14 mouse cellular contexts compared by ENCODE assay signal in the genomic region with DNA sequence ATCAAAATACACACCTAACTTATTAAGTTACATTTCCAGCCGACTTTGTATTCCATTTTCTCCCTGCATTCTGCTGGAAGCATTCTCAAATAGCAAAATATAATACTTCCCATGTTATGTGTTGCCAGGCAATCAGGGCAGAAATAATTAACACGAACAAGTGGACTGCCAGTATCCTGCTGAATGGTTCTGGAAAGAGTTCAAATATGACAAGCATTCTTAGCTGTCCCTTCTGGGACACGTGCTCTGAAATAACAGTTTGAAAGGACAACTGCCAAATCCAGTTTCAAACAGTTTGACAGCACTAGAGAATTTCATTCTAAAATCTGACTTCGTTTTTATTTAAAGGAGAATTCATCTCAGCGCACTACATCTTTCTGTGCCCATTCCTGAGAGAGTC.
DNase-seq lines count a peak whose midpoint lies in the region; ATAC-seq and TF ChIP-seq lines count a peak whose summit lies in the region.
"Had no signal": no experiment of that assay in that cellular context is flagged by ENCODE, and none has a peak within 500 bp of the region (broad histone marks: within the 10 kb centered on the region; RNA-seq: fewer than 3 reads in every experiment).

No protein-coding gene starts in this region.

- no peak overlapping the region for H3K4me3 ChIP-seq in embryonic facial prominence, embryonic 14.5 days (ENCODE audit: low read depth, low read length)
- no peak overlapping the region for H3K4me3 ChIP-seq in embryonic facial prominence, embryonic 10.5 days
- H3K4me3 ChIP-seq in hindbrain, embryonic 16.5 days (ENCODE audit: low read length), result no peak overlapping the region
- no peak overlapping the region for H3K4me3 ChIP-seq in hindbrain, embryonic 12.5 days
- H3K4me3 ChIP-seq in midbrain, postnatal 0 days (ENCODE audit: low read depth, low read length), result no peak overlapping the region
- no peak overlapping the region for H3K4me3 ChIP-seq in midbrain, embryonic 13.5 days (replicated peaks)
- H3K4me3 ChIP-seq: hindbrain, embryonic 13.5 days; limb, embryonic 12.5 days had no signal

- WGBS in embryonic facial prominence, embryonic 14.5 days, result 46% methylated on average over 5 of the region's 5 CpGs
- WGBS in embryonic facial prominence, embryonic 10.5 days, result 79% methylated on average over 5 of the region's 5 CpGs
- WGBS in hindbrain, embryonic 16.5 days, result 54% methylated on average over 5 of the region's 5 CpGs
- 74% methylated on average over 5 of the region's 5 CpGs for WGBS in hindbrain, embryonic 12.5 days
- 55% methylated on average over 5 of the region's 5 CpGs for WGBS in midbrain, postnatal 0 days
- 78% methylated on average over 5 of the region's 5 CpGs for WGBS in midbrain, embryonic 13.5 days

- no peak for ATAC-seq in embryonic facial prominence, embryonic 14.5 days (ENCODE audit: low read depth)
- ATAC-seq in hindbrain, embryonic 16.5 days, result peak; percentile 63; the same call in 1 of the 2 replicates
- no peak for ATAC-seq in hindbrain, embryonic 12.5 days (ENCODE audit: low FRiP score)
- no peak for ATAC-seq in midbrain, postnatal 0 days (ENCODE audit: low FRiP score)
- ATAC-seq in midbrain, embryonic 13.5 days, result no peak

- H3K27ac ChIP-seq in embryonic facial prominence, embryonic 14.5 days (replicated peaks; ENCODE audit: low read depth, low read length), result no peak overlapping the region
- no peak overlapping the region for H3K27ac ChIP-seq in embryonic facial prominence, embryonic 10.5 days (replicated peaks)
- no peak overlapping the region for H3K27ac ChIP-seq in hindbrain, embryonic 16.5 days (ENCODE audit: low read depth, low read length)
- no peak overlapping the region for H3K27ac ChIP-seq in hindbrain, embryonic 12.5 days
- H3K27ac ChIP-seq in midbrain, postnatal 0 days (ENCODE audit: low read depth, low read length), result no peak overlapping the region
- H3K27ac ChIP-seq in midbrain, embryonic 13.5 days, result no peak overlapping the region
- H3K27ac ChIP-seq: hindbrain, embryonic 13.5 days; limb, embryonic 12.5 days had no signal

- H3K4me2 ChIP-seq in embryonic facial prominence, embryonic 14.5 days (ENCODE audit: low read depth, low read length), result no peak overlapping the region
- no peak overlapping the region for H3K4me2 ChIP-seq in hindbrain, embryonic 16.5 days (ENCODE audit: low read length)
- no peak overlapping the region for H3K4me2 ChIP-seq in hindbrain, embryonic 12.5 days (replicated peaks)
- no peak overlapping the region for H3K4me2 ChIP-seq in midbrain, postnatal 0 days (ENCODE audit: low read depth, low read length, poor library complexity, severe bottlenecking)
- H3K4me2 ChIP-seq in midbrain, embryonic 13.5 days (replicated peaks), result no peak overlapping the region
- H3K4me2 ChIP-seq: hindbrain, embryonic 13.5 days; limb, embryonic 12.5 days had no signal

- DNase-seq in embryonic facial prominence, embryonic 14.5 days (ENCODE audit: low spot score), result peak; percentile 56
- no peak for DNase-seq in embryonic facial prominence, embryonic 10.5 days (ENCODE audit: low spot score)
- peak; percentile 68 for DNase-seq in midbrain, postnatal 0 days (ENCODE audit: low spot score)
- DNase-seq in right cerebral cortex, postnatal 14 days, result no peak
- no peak for DNase-seq in adrenal gland, adult (ENCODE audit: inconsistent age in 2 of 2, low spot score in 1 of 2)
- DNase-seq: adrenal gland, postnatal 25 days; cerebellum, adult 11 months; lung, adult 18-20 months; spleen, adult 18-20 months had no signal

- H3K4me1 ChIP-seq in embryonic facial prominence, embryonic 14.5 days (ENCODE audit: control insufficient read depth, insufficient read depth, low read length), result no peaks in the 10 kb centered on the region; the same call in 1 of the 2 replicates
- no peaks in the 10 kb centered on the region for H3K4me1 ChIP-seq in embryonic facial prominence, embryonic 10.5 days
- H3K4me1 ChIP-seq in hindbrain, embryonic 16.5 days (ENCODE audit: control insufficient read depth, insufficient read depth, low read depth, low read length), result no peaks in the 10 kb centered on the region
- H3K4me1 ChIP-seq in hindbrain, embryonic 12.5 days, result no peaks in the 10 kb centered on the region
- H3K4me1 ChIP-seq in midbrain, postnatal 0 days (ENCODE audit: insufficient read depth, low read length), result no peaks in the 10 kb centered on the region
- no peaks in the 10 kb centered on the region for H3K4me1 ChIP-seq in midbrain, embryonic 13.5 days (replicated peaks)

- no peak for TF ChIP-seq CTCF in midbrain, postnatal 0 days (IDR thresholded peaks at IDR 0.05)

- H3K27me3 ChIP-seq in embryonic facial prominence, embryonic 14.5 days (replicated peaks; ENCODE audit: control insufficient read depth, insufficient read depth, low read length), result no peaks in the 10 kb centered on the region
- H3K27me3 ChIP-seq in embryonic facial prominence, embryonic 10.5 days (replicated peaks; ENCODE audit: low read depth, poor library complexity, severe bottlenecking), result no peaks in the 10 kb centered on the region
- H3K27me3 ChIP-seq in hindbrain, embryonic 16.5 days (replicated peaks; ENCODE audit: control insufficient read depth, insufficient read depth, low read length), result no peaks in the 10 kb centered on the region
- no peaks in the 10 kb centered on the region for H3K27me3 ChIP-seq in hindbrain, embryonic 12.5 days
- no peaks in the 10 kb centered on the region for H3K27me3 ChIP-seq in midbrain, postnatal 0 days (ENCODE audit: insufficient read depth, low read length)
- H3K27me3 ChIP-seq in midbrain, embryonic 13.5 days, result no peaks in the 10 kb centered on the region
- H3K27me3 ChIP-seq: hindbrain, embryonic 13.5 days; limb, embryonic 12.5 days had no signal

- H3K9ac ChIP-seq in embryonic facial prominence, embryonic 14.5 days (ENCODE audit: low read depth, low read length), result no peak overlapping the region
- no peak overlapping the region for H3K9ac ChIP-seq in hindbrain, embryonic 16.5 days (ENCODE audit: low read depth, low read length)
- H3K9ac ChIP-seq in hindbrain, embryonic 12.5 days, result no peak overlapping the region
- H3K9ac ChIP-seq in midbrain, postnatal 0 days (replicated peaks; ENCODE audit: low read length, poor library complexity, severe bottlenecking), result no peak overlapping the region
- no peak overlapping the region for H3K9ac ChIP-seq in midbrain, embryonic 13.5 days (replicated peaks)
- H3K9ac ChIP-seq: hindbrain, embryonic 13.5 days; limb, embryonic 12.5 days had no signal

- no peaks in the 10 kb centered on the region for H3K9me3 ChIP-seq in embryonic facial prominence, embryonic 14.5 days (ENCODE audit: control insufficient read depth, low read length)
- H3K9me3 ChIP-seq in embryonic facial prominence, embryonic 10.5 days, result no peaks in the 10 kb centered on the region
- no peaks in the 10 kb centered on the region for H3K9me3 ChIP-seq in hindbrain, embryonic 16.5 days (ENCODE audit: control insufficient read depth, low read length)
- H3K9me3 ChIP-seq in hindbrain, embryonic 12.5 days (replicated peaks), result no peaks in the 10 kb centered on the region
- H3K9me3 ChIP-seq in midbrain, postnatal 0 days (ENCODE audit: low read length), result no peaks in the 10 kb centered on the region
- no peaks in the 10 kb centered on the region for H3K9me3 ChIP-seq in midbrain, embryonic 13.5 days
- H3K9me3 ChIP-seq: hindbrain, embryonic 13.5 days; limb, embryonic 12.5 days had no signal

- no peaks in the 10 kb centered on the region for H3K36me3 ChIP-seq in embryonic facial prominence, embryonic 14.5 days (ENCODE audit: control insufficient read depth, insufficient read depth, low read length)
- no peaks in the 10 kb centered on the region for H3K36me3 ChIP-seq in embryonic facial prominence, embryonic 10.5 days (replicated peaks)
- no peaks in the 10 kb centered on the region for H3K36me3 ChIP-seq in hindbrain, embryonic 16.5 days (ENCODE audit: control insufficient read depth, insufficient read depth, low read length)
- no peaks in the 10 kb centered on the region for H3K36me3 ChIP-seq in hindbrain, embryonic 12.5 days
- no peaks in the 10 kb centered on the region for H3K36me3 ChIP-seq in midbrain, postnatal 0 days (ENCODE audit: insufficient read depth, low read length)
- H3K36me3 ChIP-seq in midbrain, embryonic 13.5 days, result no peaks in the 10 kb centered on the region
- H3K36me3 ChIP-seq: hindbrain, embryonic 13.5 days; limb, embryonic 12.5 days had no signal

Comparison
In these comparisons a context has a peak if more than half of its experiments do, and no peak if none do; other contexts are left out.
1. DNase-seq: peak in embryonic facial prominence, embryonic 14.5 days (single experiment) and midbrain, postnatal 0 days (single experiment); none in embryonic facial prominence, embryonic 10.5 days (single experiment), right cerebral cortex, postnatal 14 days (single experiment) and adrenal gland, adult (0 of 2).